Mouse (Mus musculus) heart, embryonic 14.5 days (tissue): Measurements from ENCODE around the gene Vmn2r10. TPM values are rescaled to one million over a fixed set of nuclear protein-coding genes. Genes with fewer than 3 reads are reported as not detected.
"Not testable (repeated sequence)": the region's sequence is repeated elsewhere in the genome, so short reads cannot be mapped to it uniquely, and the experiment has no call there.

Experiments
- ATAC-seq: fragments of 200-750 bp; cut with Nextera tagmentation; 2 replicates; pipeline ENCODE4 v1.8.0; 2017; ENCODE audit warnings: low read depth, moderate TSS enrichment; ENCODE audit not compliant: insufficient number of reproducible peaks, insufficient read depth, low FRiP score
- H3K27ac ChIP-seq, 2 experiments: fragments of 200-500 bp in 1 of 2; fragments of 300-500 bp in 1 of 2; sonication (generic) in 1 of 2; replicated peaks in 1 of 2; 2 replicates each; pipeline ENCODE4 v1.5.1; 2012 to 2014; ENCODE audit warnings: low read depth in 2 of 2, low read length in 2 of 2, control low read depth in 1 of 2, mild to moderate bottlenecking in 1 of 2, mixed read lengths in 1 of 2; ENCODE audit not compliant: control insufficient read depth in 1 of 2, insufficient read depth in 1 of 2
- H3K27me3 ChIP-seq: fragments of 300-500 bp; sonication (generic); 2 replicates; pipeline ENCODE4 v1.6.1; 2014; ENCODE audit warnings: mild to moderate bottlenecking, low read length, control low read depth; ENCODE audit not compliant: control insufficient read depth, insufficient read depth
- H3K36me3 ChIP-seq: fragments of 300-500 bp; sonication (generic); 2 replicates; pipeline ENCODE4 v1.6.1; 2014; ENCODE audit warnings: mild to moderate bottlenecking, control low read depth, low read length, mixed read lengths; ENCODE audit not compliant: control insufficient read depth, insufficient read depth
- H3K4me1 ChIP-seq, 2 experiments: fragments of 200-500 bp in 1 of 2; fragments of 300-500 bp in 1 of 2; sonication (generic) in 1 of 2; 2 replicates each; pipeline ENCODE4 v1.6.1; 2012 to 2014; ENCODE audit warnings: low read length in 2 of 2, control low read depth in 1 of 2, mixed read lengths in 1 of 2; ENCODE audit not compliant: control insufficient read depth in 2 of 2, insufficient read depth in 2 of 2
- H3K4me2 ChIP-seq: fragments of 300-500 bp; sonication (generic); 2 replicates; pipeline ENCODE4 v1.6.1; 2014; ENCODE audit warnings: mild to moderate bottlenecking, low read length
- H3K4me3 ChIP-seq, 2 experiments: fragments of 200-500 bp in 1 of 2; fragments of 300-500 bp in 1 of 2; sonication (generic) in 1 of 2; 2 replicates each; pipeline ENCODE4 v1.5.1; 2012 to 2014; ENCODE audit warnings: low read length in 2 of 2, mild to moderate bottlenecking in 2 of 2, control low read depth in 1 of 2, low read depth in 1 of 2, moderate library complexity in 1 of 2; ENCODE audit not compliant: control insufficient read depth in 1 of 2, insufficient read depth in 1 of 2
- H3K9ac ChIP-seq: fragments of 300-500 bp; sonication (generic); 2 replicates; pipeline ENCODE4 v1.6.1; 2014; ENCODE audit warnings: mild to moderate bottlenecking, low read length
- H3K9me3 ChIP-seq: fragments of 300-500 bp; sonication (generic); 2 replicates; pipeline ENCODE4 v1.6.1; 2016; ENCODE audit warnings: low read length, control low read depth; ENCODE audit not compliant: control insufficient read depth
- WGBS: fragments of 180-500 bp; shearing (Covaris S2); extraction: QIAGEN DNeasy Blood & Tissue Kit; methylation state at CpG from one replicate; pipeline ENCODE4 v1.1.7; 2014; 5-methylcytosine and 5-hydroxymethylcytosine counted together
- polyA plus RNA-seq: library from polyadenylated mRNA; unstranded; fragments of >200 nt; fragmentation: Nextera tagmentation; extraction: Ambion mirVana; gene quantifications from 2 replicates; pipeline ENCODE4 v1.2.1, GENCODE M21; 2014

The Vmn2r10 gene
- polyA plus RNA-seq = not detected in 2 replicates

DNA sequence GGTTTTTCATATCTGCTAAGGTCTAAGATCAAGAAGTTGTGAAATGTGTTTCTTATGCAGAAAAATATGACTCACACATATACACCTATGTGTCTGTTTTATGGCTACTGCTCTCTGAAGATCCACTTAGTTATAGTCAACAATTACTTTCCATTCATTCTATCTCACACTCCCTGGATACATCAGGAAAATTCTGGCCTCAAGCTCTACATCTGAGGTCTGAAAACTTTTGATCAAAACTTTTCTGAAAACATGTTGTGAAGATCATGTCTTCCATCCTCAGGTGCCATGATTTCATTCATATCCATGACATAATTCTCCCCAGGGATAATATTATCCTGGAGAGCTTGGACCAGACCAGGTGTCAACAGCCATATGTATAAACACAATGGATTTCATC is at the start of gene Vmn2r10:
TSS of gene Vmn2r10 (minus strand) at position 101 of the 400 bp plus-strand sequence.
- H3K9me3 ChIP-seq, H3K27me3 ChIP-seq, H3K9ac ChIP-seq, H3K4me2 ChIP-seq, H3K4me1 ChIP-seq, ATAC-seq, H3K4me3 ChIP-seq, H3K27ac ChIP-seq, H3K36me3 ChIP-seq: not testable (repeated sequence)

DNA sequence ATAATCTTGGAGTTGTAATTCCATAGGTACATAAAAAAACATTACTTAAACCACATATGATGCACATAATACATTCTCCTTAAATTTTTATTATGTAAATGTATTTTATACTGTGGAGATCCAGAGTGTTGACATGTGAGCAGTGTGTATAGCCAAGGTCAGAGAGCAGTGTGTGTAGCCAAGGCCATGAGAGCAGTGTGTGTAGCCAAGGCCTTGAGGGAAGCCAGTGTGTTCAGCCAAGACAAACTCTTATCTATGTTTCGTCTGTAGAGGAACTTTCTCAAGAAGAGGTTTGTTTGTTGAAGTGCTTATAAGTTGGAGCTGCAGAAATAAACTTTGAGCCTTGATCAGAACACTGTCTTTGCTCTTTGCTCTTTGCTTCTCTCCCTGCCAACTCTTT is 49.0 kb upstream of the Vmn2r10 start:
- no peak overlapping the region for H3K4me3 ChIP-seq
- no peaks in the 10 kb centered on the region for H3K4me1 ChIP-seq
- no peaks in the 10 kb centered on the region for H3K27me3 ChIP-seq
- no peak for ATAC-seq
- H3K9ac ChIP-seq = no peak overlapping the region
- no peaks in the 10 kb centered on the region for H3K36me3 ChIP-seq
- peaks cover under 1% of the 10 kb centered on the region; the same call in 1 of the 2 replicates for H3K9me3 ChIP-seq
- WGBS = 46% methylated on average over 1 of the region's 1 CpGs
- no peak overlapping the region for H3K4me2 ChIP-seq
- H3K27ac ChIP-seq = no peak overlapping the region

DNA sequence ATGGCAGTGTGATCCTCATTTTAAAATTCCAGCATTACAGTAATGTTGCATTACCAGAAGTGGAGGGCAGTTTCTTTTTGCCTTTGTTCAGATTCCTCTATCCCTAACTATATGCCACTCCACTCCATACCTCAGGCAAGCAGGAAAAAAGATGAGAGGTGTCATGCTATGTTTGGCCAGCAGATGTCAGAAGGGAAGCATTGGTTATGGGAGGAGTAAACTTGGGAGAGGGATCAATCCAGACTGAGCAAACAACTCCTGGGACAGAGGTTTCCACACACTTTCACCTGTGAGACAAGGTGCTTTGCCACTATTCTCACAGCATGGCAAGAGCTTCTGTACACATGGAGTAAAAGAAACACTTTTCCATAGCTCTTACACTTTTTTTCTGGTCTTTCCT is 26.3 kb upstream of the Vmn2r10 start:
- no peak for ATAC-seq

DNA sequence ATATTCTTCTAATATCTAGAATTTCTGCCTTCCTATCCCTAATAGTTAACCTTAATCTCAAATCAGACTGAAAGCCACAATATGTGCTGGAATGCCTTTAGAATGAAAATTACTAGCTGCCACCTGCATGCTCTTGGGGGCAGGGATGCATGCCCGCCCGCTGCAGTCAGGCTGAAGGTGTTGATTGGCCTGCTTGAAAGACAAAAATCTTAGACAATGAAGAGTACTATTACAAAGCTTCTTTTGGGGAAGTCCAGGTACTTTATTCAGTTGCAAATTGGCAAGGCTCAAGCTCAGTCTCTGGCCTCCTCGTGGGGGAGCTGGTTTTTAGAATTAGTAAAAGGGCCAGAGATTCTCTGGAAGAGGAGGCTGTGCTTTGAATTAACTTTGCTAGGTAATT is 17.4 kb downstream of the Vmn2r10 start:
- ATAC-seq = no peak
- Histone ChIP-seq H3K4me3 (no peak overlapping the region), H3K36me3 (no peaks in the 10 kb centered on the region), H3K27me3 (no peaks in the 10 kb centered on the region), H3K27ac (no peak overlapping the region), H3K4me1 (no peaks in the 10 kb centered on the region), H3K9ac (no peak overlapping the region), H3K9me3 (peaks cover 17% of the 10 kb centered on the region), H3K4me2 (no peak overlapping the region)
- 70% methylated on average over 3 of the region's 3 CpGs for WGBS

More for the DNA sequence above, 26.3 kb upstream of the Vmn2r10 start:
- Histone ChIP-seq H3K4me1 (no peaks in the 10 kb centered on the region), H3K27ac (no peak overlapping the region), H3K27me3 (no peaks in the 10 kb centered on the region), H3K9me3 (no peaks in the 10 kb centered on the region), H3K4me3 (no peak overlapping the region), H3K9ac (no peak overlapping the region), H3K4me2 (no peak overlapping the region), H3K36me3 (no peaks in the 10 kb centered on the region)

Other genes starting within 250 kb of the Vmn2r10 start
- not detected in 2 replicates for gene Rnf212, start 231.5 kb downstream of the Vmn2r10 start, polyA plus RNA-seq
- not detected in 2 replicates for gene Tmed11, start 211.2 kb downstream of the Vmn2r10 start, polyA plus RNA-seq
- not detected in 2 replicates for gene Vmn2r8, start 197.7 kb downstream of the Vmn2r10 start, polyA plus RNA-seq
- gene Vmn2r9, start 153.9 kb downstream of the Vmn2r10 start, polyA plus RNA-seq = not detected in 2 replicates
- not detected in 2 replicates for gene Vmn2r11, start 53.0 kb upstream of the Vmn2r10 start, polyA plus RNA-seq
- gene Vmn2r12, start 91.4 kb upstream of the Vmn2r10 start, polyA plus RNA-seq = not detected in 2 replicates
- not detected in 2 replicates for gene Vmn2r13, start 185.7 kb upstream of the Vmn2r10 start, polyA plus RNA-seq
- not detected in 2 replicates for gene Vmn2r14, start 218.2 kb upstream of the Vmn2r10 start, polyA plus RNA-seq